Mouse (Mus musculus) monocyte, adult 2 months (primary cell): ENCODE measurements around the gene Zfp592.
"Not testable (repeated sequence)": the region's sequence is repeated elsewhere in the genome, so short reads cannot be mapped to it uniquely, and the experiment has no call there.

Source experiments
- DNase-seq, 2 experiments: peaks; one replicate each; pipeline ENCODE4 v3.0.0; 2022; ENCODE audit warnings: low spot score in 2 of 2, low read depth in 1 of 2

Gene Zfp592

GRCm38 (mm10) chr7:80992980-80993833 is at the start of gene Zfp592:
TSS of gene Zfp592 (plus strand) at chr7:80993681.
- peak in 1 of 2 experiments; percentile 56 for DNase-seq

- peak; percentile 77 to 85 for DNase-seq
These were observed 45.8 kb upstream of the Zfp592 start, which contains the start of gene Sec11a for GRCm38 (mm10) chr7:80947445-80948350. TSS of gene Sec11a (minus strand) at chr7:80947780.

DNA sequence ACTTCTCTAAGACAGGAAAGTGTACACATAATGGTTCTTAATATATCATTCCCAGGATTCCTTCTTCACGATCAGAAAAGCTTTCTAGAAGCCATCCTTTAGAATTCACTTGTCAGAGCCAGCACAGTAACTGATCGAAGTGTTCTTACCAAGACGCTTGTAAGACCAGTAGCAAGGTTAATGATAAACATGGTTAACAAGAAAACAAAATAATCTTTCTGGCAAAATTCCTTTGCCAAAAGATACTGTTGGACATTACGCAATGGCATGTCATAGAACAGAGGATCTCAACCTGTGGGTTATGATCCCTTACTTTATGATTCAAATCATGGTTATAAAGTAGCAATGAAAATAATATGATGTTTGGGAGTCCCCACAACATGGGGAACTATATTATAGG is 42.0 kb upstream of the Zfp592 start:
- no peak for DNase-seq

DNA sequence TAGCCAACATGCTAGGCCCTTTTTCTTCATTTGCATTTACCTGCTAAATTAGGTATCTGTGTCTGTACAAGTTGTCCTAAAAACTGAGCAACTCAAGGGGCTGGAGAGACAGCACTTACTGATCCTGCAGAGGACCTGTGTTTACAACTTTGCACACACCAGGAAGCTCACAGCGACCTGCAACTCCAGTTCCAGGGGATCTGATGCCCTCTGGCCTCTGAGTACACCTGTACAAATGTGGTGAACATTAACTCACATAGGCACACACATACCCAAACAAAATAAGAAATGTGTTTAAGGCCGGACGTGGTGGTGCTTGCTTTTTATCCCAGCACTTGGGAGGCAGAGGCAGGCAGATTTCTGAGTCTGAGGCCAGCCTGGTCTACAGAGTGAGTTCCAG is 41.3 kb upstream of the Zfp592 start:
- DNase-seq, result no peak

DNA sequence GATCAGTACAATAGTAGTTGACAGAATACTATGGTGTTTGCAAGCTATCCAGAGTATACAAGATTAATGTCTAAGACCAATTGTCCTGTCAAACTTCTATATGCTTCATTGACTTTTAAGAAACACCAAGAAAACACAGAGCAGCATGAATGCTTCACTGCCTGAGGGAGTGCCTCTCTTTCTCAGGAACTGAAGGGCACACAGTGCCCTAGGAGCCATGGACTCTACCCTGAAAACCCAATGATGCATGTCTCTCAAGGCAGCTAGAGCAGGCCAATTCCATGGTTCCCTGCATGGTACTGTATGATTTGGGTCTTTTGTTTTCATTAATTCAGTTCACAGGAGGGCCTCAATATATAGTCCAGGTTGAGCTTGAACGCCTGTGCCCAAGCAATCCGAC is 39.2 kb upstream of the Zfp592 start:
- no peak for DNase-seq

GRCm38 (mm10) chr7:80956891-80957290 is 36.6 kb upstream of the Zfp592 start:
- DNase-seq, result no peak

GRCm38 (mm10) chr7:80959003-80959402 is 34.5 kb upstream of the Zfp592 start:
- no peak for DNase-seq

DNA sequence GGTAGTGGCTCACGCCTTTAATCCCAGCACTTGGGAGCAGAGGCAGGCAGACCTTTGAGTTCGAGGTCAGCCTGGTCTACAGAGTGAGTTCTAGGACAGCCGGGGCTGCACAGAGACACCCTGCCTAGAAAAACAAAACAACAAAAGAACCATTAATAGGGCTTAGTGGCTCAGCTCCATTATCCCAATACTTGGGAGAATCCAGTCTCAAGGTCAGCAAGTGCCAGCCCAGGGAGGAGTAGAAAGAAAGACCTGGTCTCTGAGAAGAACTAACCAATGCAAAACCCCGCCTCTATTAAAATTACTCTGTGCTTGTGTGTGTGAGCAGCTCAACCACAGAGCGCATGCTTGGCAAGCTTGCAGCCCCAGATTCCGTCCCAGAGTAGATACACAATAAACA is 30.7 kb upstream of the Zfp592 start:
- no peak for DNase-seq

DNA sequence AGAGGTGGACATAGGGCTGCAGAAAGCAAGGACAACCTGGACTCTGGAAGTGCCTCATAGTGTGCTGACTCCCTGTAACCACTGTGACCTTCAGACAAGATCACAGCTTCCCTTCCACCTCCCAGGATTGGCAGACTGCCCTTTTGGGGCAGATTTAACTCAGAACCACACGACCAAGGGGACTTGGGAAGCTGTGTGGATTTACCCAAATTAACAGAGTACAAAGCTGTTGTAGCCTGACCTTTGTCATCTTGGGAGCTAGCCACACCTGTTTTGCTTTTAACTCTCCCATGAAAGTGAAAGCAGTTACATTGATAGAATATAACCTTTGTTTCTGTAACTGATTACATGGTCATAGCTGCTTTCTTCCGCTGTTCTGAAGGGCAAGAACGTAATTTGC is 22.6 kb upstream of the Zfp592 start:
- DNase-seq, result no peak

DNA sequence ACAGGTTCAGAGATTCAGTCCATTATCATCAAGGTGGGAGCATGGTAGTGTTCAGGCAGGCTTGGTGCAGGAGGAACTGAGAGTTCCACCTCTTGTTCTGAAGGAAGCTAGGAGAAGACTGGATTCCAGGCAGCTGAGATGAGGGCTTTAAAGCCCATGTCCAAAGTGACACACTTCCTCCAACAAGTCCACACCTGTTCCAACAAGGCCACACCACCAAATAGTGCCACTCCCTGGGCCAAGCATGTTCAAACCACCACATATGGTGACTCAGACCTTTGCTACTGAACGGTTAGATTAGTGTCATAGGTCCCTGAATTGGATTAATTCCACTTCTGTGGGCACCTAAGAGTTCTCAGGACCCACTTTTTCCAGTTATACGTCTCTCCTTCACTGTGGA is 22.1 kb upstream of the Zfp592 start:
- DNase-seq, result no peak

DNA sequence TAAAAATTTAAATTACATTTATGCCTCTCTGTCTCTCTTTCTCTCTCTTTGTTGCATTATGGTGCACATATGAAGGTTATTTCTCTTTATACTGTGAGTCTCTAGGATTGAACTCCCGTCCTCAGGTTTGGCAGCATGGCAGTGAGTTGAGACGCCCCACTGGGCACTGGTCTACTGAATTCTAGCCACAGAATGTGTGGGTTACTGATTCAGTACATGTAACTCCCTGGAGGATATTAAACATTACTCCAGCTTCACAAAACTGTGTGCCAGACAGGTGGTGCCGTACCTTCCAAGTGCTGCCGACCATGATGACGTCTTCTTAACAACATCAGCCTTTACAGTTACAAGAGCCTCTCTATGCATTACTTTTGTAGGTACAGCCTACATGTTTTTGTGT is 21.4 kb upstream of the Zfp592 start:
- no peak for DNase-seq

- DNase-seq, result not testable (repeated sequence)
These were observed 20.4 kb upstream of the Zfp592 start for GRCm38 (mm10) chr7:80972920-80973637.

DNA sequence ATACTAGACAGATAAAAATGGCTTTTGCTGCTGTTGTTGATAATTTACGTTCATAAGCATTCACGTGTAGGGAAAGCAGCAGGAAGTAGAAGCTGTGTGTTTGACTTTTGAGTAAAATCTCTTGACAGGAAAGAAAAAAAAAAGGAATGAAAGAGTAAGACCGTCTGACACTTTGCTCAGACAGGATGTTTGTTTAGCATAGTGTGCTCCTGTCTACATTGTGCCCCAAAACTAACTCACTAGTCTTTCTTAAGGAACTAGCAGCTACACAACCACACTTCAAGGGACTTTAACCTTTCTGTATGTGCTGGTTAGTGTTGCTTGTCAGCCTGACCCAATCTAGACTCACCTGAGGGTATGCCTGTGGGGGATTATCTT is 19.9 kb upstream of the Zfp592 start:
- DNase-seq, result not testable (repeated sequence)

DNA sequence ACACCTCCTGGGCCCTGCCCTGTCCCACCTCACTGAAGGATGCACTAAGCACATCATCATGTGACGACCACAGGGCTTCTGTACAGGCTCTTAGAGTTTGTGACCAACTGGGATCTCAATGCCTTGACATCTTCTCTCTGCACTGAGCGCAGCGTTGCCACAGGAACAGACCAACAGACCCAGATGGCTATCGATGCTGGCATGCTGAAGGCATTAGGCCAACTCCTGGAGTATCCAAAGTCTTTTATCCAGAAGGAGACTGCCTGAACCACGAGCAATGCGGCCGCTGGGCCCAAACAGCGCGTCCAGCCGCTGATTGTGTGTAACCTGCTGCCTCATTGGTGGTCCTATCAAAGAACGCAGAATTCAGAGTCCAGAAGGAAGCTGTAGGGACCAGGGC is 12.9 kb upstream of the Zfp592 start:
- DNase-seq, result no peak

- DNase-seq, result no peak
These were observed 6.9 kb upstream of the Zfp592 start for GRCm38 (mm10) chr7:80986458-80987187.

- DNase-seq, result no peak
These were observed 5.5 kb upstream of the Zfp592 start for GRCm38 (mm10) chr7:80987805-80988625.

- no peak for DNase-seq
These were observed 3.2 kb upstream of the Zfp592 start for GRCm38 (mm10) chr7:80990276-80990675.

DNA sequence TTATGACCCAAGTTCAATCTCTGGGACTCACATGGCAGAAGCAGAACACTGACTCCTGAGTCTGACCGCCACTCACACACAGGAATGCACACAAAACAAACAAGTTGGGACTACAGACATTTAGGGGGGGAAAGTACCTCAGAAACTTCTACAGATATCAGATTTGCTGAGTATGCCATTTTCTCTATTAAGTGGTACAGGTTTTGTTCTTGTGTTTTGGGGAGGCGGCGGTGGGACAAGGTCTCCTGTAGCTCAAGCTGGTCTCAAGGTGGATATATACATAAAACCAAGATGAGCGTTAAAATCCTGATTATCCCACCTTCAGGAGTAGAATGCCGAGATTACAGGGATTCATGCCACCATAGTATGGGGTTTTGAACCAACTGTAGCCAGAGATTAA is 1.9 kb upstream of the Zfp592 start:
- DNase-seq, result no peak

GRCm38 (mm10) chr7:80992063-80992462 is 1.4 kb upstream of the Zfp592 start:
- no peak for DNase-seq

GRCm38 (mm10) chr7:80992631-80992979 is 876 bp upstream of the Zfp592 start:
- DNase-seq, result no peak
